Mouse (Mus musculus) embryonic fibroblast, embryonic 13.5 days (primary cell): ENCODE measurements around the gene Epha8. TPM values are rescaled to one million over a fixed set of nuclear protein-coding genes. Genes with fewer than 3 reads are reported as not detected.

Experiments used
- H3K27ac ChIP-seq: 2 replicates; pipeline ENCODE4 v1.5.1; 2012; ENCODE audit warnings: low read length, control low read depth, inconsistent platforms; ENCODE audit not compliant: insufficient read depth
- H3K4me1 ChIP-seq: 2 replicates; pipeline ENCODE4 v1.6.1; 2011; ENCODE audit warnings: low read length; ENCODE audit not compliant: control insufficient read depth, insufficient read depth
- H3K4me3 ChIP-seq: 2 replicates; pipeline ENCODE4 v1.5.1; 2011; ENCODE audit warnings: mild to moderate bottlenecking, control low read depth, low read length; ENCODE audit not compliant: insufficient read depth
- CTCF ChIP-seq: IDR thresholded peaks from 2 replicates; pipeline ENCODE4 v1.5.1; 2011; ENCODE audit warnings: mild to moderate bottlenecking, control low read depth, low read length, moderate library complexity, borderline replicate concordance; ENCODE audit not compliant: insufficient read depth
- POLR2A ChIP-seq: IDR thresholded peaks from 2 replicates; pipeline ENCODE4 v1.6.1; 2011; ENCODE audit warnings: low read depth, mild to moderate bottlenecking, control low read depth, low read length, moderate library complexity
- polyA plus RNA-seq: library from polyadenylated mRNA; stranded (reverse); fragments of >200 nt; gene quantifications from 2 replicates; pipeline ENCODE4 v1.2.4, GENCODE M21; 2011; ENCODE audit warnings: low read depth; ENCODE audit not compliant: missing spikeins, insufficient read length

The Epha8 gene
- polyA plus RNA-seq, result not detected in 2 replicates

- H3K4me1 ChIP-seq, result no peaks in the 10 kb centered on the region
- H3K4me3 ChIP-seq, result no peak within 1 kb of the TSS
- TF ChIP-seq POLR2A (no peak), CTCF (no peak)
- no peak within 1 kb of the TSS for H3K27ac ChIP-seq
Observed at GRCm38 (mm10) chr4:136956751-136957446, at the start of gene Epha8. Epha8 (minus strand) TSS chr4:136956816.

- Histone ChIP-seq H3K4me1 (no peaks in the 10 kb centered on the region), H3K4me3 (no peak overlapping the region), H3K27ac (no peak overlapping the region)
- TF ChIP-seq POLR2A (no peak), CTCF (no peak)
Observed at GRCm38 (mm10) chr4:137001825-137002224, 45.2 kb upstream of the Epha8 start.

GRCm38 (mm10) chr4:137001020-137001419, 44.4 kb upstream of the Epha8 start:
- H3K4me1 ChIP-seq, result no peaks in the 10 kb centered on the region
- no peak overlapping the region for H3K27ac ChIP-seq
- TF ChIP-seq CTCF (no peak), POLR2A (no peak)
- H3K4me3 ChIP-seq, result no peak overlapping the region

- Histone ChIP-seq H3K4me3 (no peak overlapping the region), H3K27ac (no peak overlapping the region), H3K4me1 (no peaks in the 10 kb centered on the region)
- no peak for TF ChIP-seq CTCF
Observed at GRCm38 (mm10) chr4:136998371-136998770, 41.8 kb upstream of the Epha8 start.

- Histone ChIP-seq H3K4me1 (no peaks in the 10 kb centered on the region), H3K4me3 (no peak overlapping the region), H3K27ac (no peak overlapping the region)
- TF ChIP-seq CTCF (no peak), POLR2A (no peak)
Observed at GRCm38 (mm10) chr4:136997723-136998345, 41.2 kb upstream of the Epha8 start.

GRCm38 (mm10) chr4:136996933-136997332, 40.3 kb upstream of the Epha8 start:
- H3K27ac ChIP-seq, result no peak overlapping the region
- no peaks in the 10 kb centered on the region for H3K4me1 ChIP-seq
- TF ChIP-seq POLR2A, result no peak
- no peak for TF ChIP-seq CTCF
- H3K4me3 ChIP-seq, result no peak overlapping the region

GRCm38 (mm10) chr4:136995361-136995760, 38.7 kb upstream of the Epha8 start:
- Histone ChIP-seq H3K27ac (no peak overlapping the region), H3K4me3 (no peak overlapping the region), H3K4me1 (no peaks in the 10 kb centered on the region)
- TF ChIP-seq POLR2A (no peak), CTCF (no peak)

GRCm38 (mm10) chr4:136981993-136982695, 25.5 kb upstream of the Epha8 start:
- H3K4me3 ChIP-seq, result no peak overlapping the region
- no peak overlapping the region for H3K27ac ChIP-seq
- H3K4me1 ChIP-seq, result no peaks in the 10 kb centered on the region
- no peak for TF ChIP-seq POLR2A
- no peak for TF ChIP-seq CTCF

- no peak overlapping the region for H3K27ac ChIP-seq
- no peak overlapping the region for H3K4me3 ChIP-seq
- no peaks in the 10 kb centered on the region for H3K4me1 ChIP-seq
- TF ChIP-seq POLR2A (no peak), CTCF (peak; percentile 70)
Observed at GRCm38 (mm10) chr4:136981347-136981746, 24.7 kb upstream of the Epha8 start.

GRCm38 (mm10) chr4:136980921-136981320, 24.3 kb upstream of the Epha8 start:
- Histone ChIP-seq H3K27ac (no peak overlapping the region), H3K4me3 (no peak overlapping the region), H3K4me1 (no peaks in the 10 kb centered on the region)
- TF ChIP-seq CTCF (no peak), POLR2A (no peak)
